16 mouse cellular contexts compared by ENCODE assay signal in the genomic region with DNA sequence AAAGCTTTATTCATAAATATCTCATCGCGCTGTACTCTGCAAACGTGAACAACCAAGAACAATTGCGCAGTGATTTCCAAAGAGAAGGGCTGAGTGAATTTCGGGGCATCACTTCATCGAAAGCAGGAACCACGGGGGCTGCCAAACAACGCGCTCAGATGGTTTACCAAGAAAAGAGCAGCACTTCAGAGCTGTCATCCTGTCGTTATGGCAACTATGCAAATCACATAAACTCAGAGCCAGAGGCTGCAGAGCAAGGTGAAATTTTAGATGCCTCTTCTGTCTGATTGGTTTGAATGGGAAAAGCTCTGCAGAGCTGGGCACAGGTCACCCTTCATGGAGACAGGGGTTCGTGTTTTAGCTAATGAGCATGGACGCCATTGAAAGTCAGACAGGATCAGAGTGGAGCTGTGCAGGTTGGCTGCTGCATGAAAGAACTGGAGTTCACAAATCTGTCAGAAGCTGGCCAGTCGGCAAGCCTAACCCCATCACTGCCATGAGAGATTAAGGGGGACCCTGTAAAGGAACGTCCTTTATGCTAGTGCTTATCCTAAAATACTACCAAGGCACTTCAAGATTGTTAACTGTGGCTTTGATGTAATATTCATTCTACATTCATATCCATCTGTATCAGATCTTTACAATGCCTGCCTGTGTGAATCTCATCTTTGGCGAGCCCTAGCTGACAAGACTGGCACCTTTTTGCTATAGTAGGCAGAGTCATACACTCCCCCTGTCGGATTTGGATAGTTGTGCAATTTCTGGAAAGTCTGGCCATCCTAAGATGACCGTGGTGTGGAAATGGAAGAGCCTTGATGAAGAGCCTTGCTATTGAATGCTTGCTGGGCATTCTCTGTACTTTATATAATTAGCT. TPM values are rescaled to one million over a fixed set of nuclear protein-coding genes. Genes with fewer than 3 reads are reported as not detected.
DNase-seq lines count a peak whose midpoint lies in the region; ATAC-seq lines count a peak whose summit lies in the region.
"Had no signal": no experiment of that assay in that cellular context is flagged by ENCODE, and none has a peak within 500 bp of the region (broad histone marks: within the 10 kb centered on the region; RNA-seq: fewer than 3 reads in every experiment).

No protein-coding gene starts in this region.

- peak overlapping the region; percentile 41 for H3K27ac ChIP-seq in forebrain, embryonic 13.5 days
- H3K27ac ChIP-seq in forebrain, embryonic 10.5 days, result no peak overlapping the region
- no peak overlapping the region for H3K27ac ChIP-seq in neural tube, embryonic 15.5 days (replicated peaks)

- ATAC-seq in forebrain, embryonic 13.5 days, result peak; percentile 90
- ATAC-seq in neural tube, embryonic 15.5 days (ENCODE audit: low FRiP score), result peak; percentile 39; the same call in 1 of the 2 replicates
- no peak for ATAC-seq in inflammation-experienced regulatory T-cells, adult 6 months
- no peak for ATAC-seq in megakaryocyte-erythroid progenitor cell, adult 5-6 weeks (replicated peaks; ENCODE audit: low FRiP score, low TSS enrichment, poor library complexity, severe bottlenecking)

- H3K4me2 ChIP-seq in forebrain, embryonic 13.5 days, result peak overlapping the region; percentile 41
- no peak overlapping the region for H3K4me2 ChIP-seq in neural tube, embryonic 15.5 days

- H3K9ac ChIP-seq in forebrain, embryonic 13.5 days, result peak overlapping the region; percentile 12; the same call in 1 of the 2 replicates
- no peak overlapping the region for H3K9ac ChIP-seq in neural tube, embryonic 15.5 days (replicated peaks)

- DNase-seq in forebrain, embryonic 10.5 days (ENCODE audit: extremely low spot score, low spot score), result no peak
- DNase-seq in neural tube, embryonic 10.5 days (ENCODE audit: extremely low spot score, low spot score), result no peak
- DNase-seq in layer of hippocampus, adult 8-10 months (ENCODE audit: low spot score in 2 of 2), result peak; percentile 52 to 61
- DNase-seq in right cerebral cortex, postnatal 4 days, result peak; percentile 52
- DNase-seq: adrenal gland, postnatal 14 days; cerebellum, adult 9-10 months; heart, adult 18-20 months had no signal

- H3K4me1 ChIP-seq in forebrain, embryonic 13.5 days, result peaks cover 57% of the 10 kb centered on the region
- peaks cover 11% of the 10 kb centered on the region for H3K4me1 ChIP-seq in forebrain, embryonic 10.5 days
- peaks cover 45% of the 10 kb centered on the region for H3K4me1 ChIP-seq in neural tube, embryonic 15.5 days

- 25% methylated on average over 17 of the region's 17 CpGs for WGBS in forebrain, embryonic 13.5 days
- WGBS in forebrain, embryonic 10.5 days, result 64% methylated on average over 17 of the region's 17 CpGs
- 52% methylated on average over 17 of the region's 17 CpGs for WGBS in neural tube, embryonic 15.5 days

- H3K36me3 ChIP-seq in forebrain, embryonic 13.5 days (ENCODE audit: poor library complexity, severe bottlenecking), result no peaks in the 10 kb centered on the region
- H3K36me3 ChIP-seq in forebrain, embryonic 10.5 days (replicated peaks), result no peaks in the 10 kb centered on the region
- peaks cover 4% of the 10 kb centered on the region; the same call in 1 of the 2 replicates for H3K36me3 ChIP-seq in neural tube, embryonic 15.5 days

- H3K27me3 ChIP-seq in forebrain, embryonic 13.5 days, result no peaks in the 10 kb centered on the region
- peaks cover 17% of the 10 kb centered on the region for H3K27me3 ChIP-seq in forebrain, embryonic 10.5 days (ENCODE audit: poor library complexity, severe bottlenecking)
- H3K27me3 ChIP-seq in neural tube, embryonic 15.5 days (replicated peaks), result no peaks in the 10 kb centered on the region

- H3K4me3 ChIP-seq in forebrain, embryonic 13.5 days, result no peak overlapping the region
- no peak overlapping the region for H3K4me3 ChIP-seq in forebrain, embryonic 10.5 days
- H3K4me3 ChIP-seq in neural tube, embryonic 15.5 days (replicated peaks), result no peak overlapping the region

- H3K9me3 ChIP-seq in forebrain, embryonic 13.5 days (replicated peaks), result no peaks in the 10 kb centered on the region
- H3K9me3 ChIP-seq in forebrain, embryonic 10.5 days, result no peaks in the 10 kb centered on the region
- no peaks in the 10 kb centered on the region; the same call in 1 of the 2 replicates for H3K9me3 ChIP-seq in neural tube, embryonic 15.5 days (replicated peaks)

RNA-seq across cellular contexts. Expression of gene Gm4131, which starts 4.6 kb away (rescaled TPM):
- polyA plus RNA-seq in forebrain, embryonic 13.5 days (2015; fragmentation: Nextera tagmentation; extraction: Ambion mirVana), result 0.14 TPM in 1 of 2 replicates, not detected in the other
- not detected in 2 replicates for polyA plus RNA-seq in forebrain, embryonic 10.5 days (2016; fragmentation: Nextera tagmentation; extraction: Ambion mirVana)
- 0.27 TPM in 2 replicates for polyA plus RNA-seq in neural tube, embryonic 15.5 days (2015; fragmentation: Nextera tagmentation; extraction: Ambion mirVana)
- total RNA-seq in layer of hippocampus, adult 8-10 months (2022), result not detected
- polyA plus RNA-seq in inflammation-experienced regulatory T-cells, adult 6 months (2017; shearing (Covaris generic)), result not detected
- not detected in 2 replicates for total RNA-seq in megakaryocyte-erythroid progenitor cell, adult 5-6 weeks (2014; fragmentation: Nextera tagmentation)
- not detected in 2 replicates for total RNA-seq in megakaryocyte-erythroid progenitor cell, adult 5-6 weeks (2017)
- total RNA-seq: adrenal gland, postnatal 14 days; heart, adult 18-20 months; hematopoietic stem cell, adult 5-6 weeks; left cerebral cortex, adult 18-20 months had no signal
- polyA plus RNA-seq: C2C12; liver, embryonic 16.5 days; urinary bladder, adult 2 months had no signal

RNA-seq across cellular contexts. Expression of gene Fam124a, which starts 6.6 kb away (rescaled TPM):
- polyA plus RNA-seq in forebrain, embryonic 13.5 days (2015; fragmentation: Nextera tagmentation; extraction: Ambion mirVana), result 22.7 and 23.9 TPM in 2 replicates
- polyA plus RNA-seq in forebrain, embryonic 10.5 days (2016; fragmentation: Nextera tagmentation; extraction: Ambion mirVana), result 4.3 and 4.5 TPM in 2 replicates
- polyA plus RNA-seq in neural tube, embryonic 15.5 days (2015; fragmentation: Nextera tagmentation; extraction: Ambion mirVana), result 58.4 and 71.2 TPM in 2 replicates
- total RNA-seq in layer of hippocampus, adult 8-10 months (2022), result 10 to 100 TPM; 12.8 to 15.6 (median 13.7) TPM
- not detected for polyA plus RNA-seq in inflammation-experienced regulatory T-cells, adult 6 months (2017; shearing (Covaris generic))
- 0.15 TPM in 1 of 2 replicates, not detected in the other for total RNA-seq in megakaryocyte-erythroid progenitor cell, adult 5-6 weeks (2014; fragmentation: Nextera tagmentation)
- total RNA-seq in megakaryocyte-erythroid progenitor cell, adult 5-6 weeks (2017), result 0.23 TPM in 1 of 2 replicates, not detected in the other
- total RNA-seq: hematopoietic stem cell, adult 5-6 weeks had no signal

Comparison
In these comparisons a context has a peak if more than half of its experiments do, and no peak if none do; other contexts are left out.
1. ATAC-seq: peak in forebrain, embryonic 13.5 days (single experiment) and neural tube, embryonic 15.5 days (single experiment); none in inflammation-experienced regulatory T-cells, adult 6 months (single experiment) and megakaryocyte-erythroid progenitor cell, adult 5-6 weeks (single experiment).
2. DNase-seq: peak in layer of hippocampus, adult 8-10 months (2 of 2) and right cerebral cortex, postnatal 4 days (single experiment); none in forebrain, embryonic 10.5 days (single experiment) and neural tube, embryonic 10.5 days (single experiment).